Mouse (Mus musculus): ENCODE measurements around the gene Cited2.

DNA sequence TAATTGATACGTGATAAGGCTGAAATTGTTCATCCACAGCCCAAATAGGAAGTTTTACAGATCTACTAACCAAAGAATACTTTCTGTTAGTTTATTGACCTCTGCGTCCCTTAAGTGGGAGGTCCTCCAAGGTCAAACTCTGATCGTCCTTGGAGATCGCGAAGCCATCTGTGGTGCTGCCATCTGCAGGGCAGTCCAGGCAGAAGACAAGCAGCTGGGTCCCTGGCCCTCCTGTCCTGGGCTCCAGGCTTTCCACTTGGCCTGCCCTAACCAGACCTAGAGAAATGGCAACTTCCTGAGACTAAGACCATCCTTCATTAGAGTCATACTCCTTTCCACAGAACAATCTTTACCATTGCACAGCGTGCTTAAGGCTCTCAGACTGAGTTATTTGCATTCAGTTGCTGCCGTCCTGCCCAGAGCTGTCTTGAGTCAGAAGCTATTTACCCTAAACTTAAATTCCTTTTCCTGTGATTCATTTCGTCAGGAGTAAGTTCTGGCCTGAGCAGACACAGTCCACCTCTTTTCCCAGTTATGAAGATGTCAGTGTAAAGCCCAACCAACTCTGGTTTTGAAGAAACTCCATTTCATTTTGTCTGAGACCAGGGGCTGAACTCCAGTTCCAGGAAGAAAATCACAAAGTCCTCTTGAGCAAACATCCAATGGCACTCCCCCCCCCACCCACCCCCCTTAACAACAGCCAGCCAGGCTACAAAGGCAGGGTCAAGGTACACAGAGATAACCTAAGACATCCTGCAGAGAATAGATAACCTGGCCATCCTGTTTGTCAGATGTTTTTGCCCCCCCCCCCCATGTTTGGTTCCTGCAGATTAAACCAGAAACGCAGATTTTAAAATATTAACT is 38.0 kb downstream of the Cited2 start:
- TF ChIP-seq CTCF (IDR thresholded peaks at IDR 0.05; ENCODE audit: control insufficient read depth, insufficient read depth, low read length), result peak; percentile 29; the same call in 1 of the 2 replicates
- no peak for TF ChIP-seq POLR2A (IDR thresholded peaks at IDR 0.05; ENCODE audit: borderline replicate concordance, control insufficient read depth, low read depth, low read length)
